19 mouse cellular contexts compared by ENCODE assay signal in the genomic region with DNA sequence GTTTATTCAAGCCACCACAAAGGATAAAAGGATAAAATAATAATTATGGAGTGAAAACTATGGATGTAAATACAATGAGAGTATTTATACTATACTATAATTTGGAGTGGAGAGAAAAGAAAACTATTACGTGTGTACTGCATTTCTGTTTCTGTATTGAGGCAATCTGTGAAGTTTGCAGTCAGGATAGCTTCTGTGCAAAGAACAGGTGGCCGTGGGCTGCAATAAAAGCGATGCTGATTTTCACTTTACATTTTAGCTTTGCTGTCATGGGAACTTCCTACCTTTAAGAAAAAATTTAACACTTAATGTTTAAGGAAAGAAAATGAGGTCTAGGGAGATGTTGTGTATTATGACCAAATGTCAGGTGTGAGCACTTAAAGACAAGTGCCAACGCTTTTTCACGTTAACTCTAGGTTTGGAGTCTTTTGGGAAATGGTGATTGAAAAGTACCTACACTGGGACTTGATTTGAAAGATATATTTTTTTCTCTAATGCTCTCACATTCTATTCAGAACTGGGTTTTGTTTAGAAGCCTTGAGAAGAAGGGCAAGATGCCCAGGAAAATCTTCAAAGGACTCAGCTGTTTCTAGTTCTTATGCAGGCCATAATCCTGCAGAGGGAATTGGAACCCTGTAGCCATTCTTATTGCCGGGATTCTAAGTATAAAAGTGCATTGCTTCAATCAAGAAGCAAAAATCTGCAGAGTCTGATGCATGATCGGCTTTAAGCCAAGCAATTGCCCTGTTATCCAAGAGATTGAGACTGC. TPM values are rescaled to one million over a fixed set of nuclear protein-coding genes. Genes with fewer than 3 reads are reported as not detected.
A peak's percentile ranks its signal among the peaks of the same experiment; 100 is the strongest.
DNase-seq lines count a peak whose midpoint lies in the region; ATAC-seq lines count a peak whose summit lies in the region.
"Had no signal": no experiment of that assay in that cellular context is flagged by ENCODE, and none has a peak within 500 bp of the region (broad histone marks: within the 10 kb centered on the region; RNA-seq: fewer than 3 reads in every experiment).

No protein-coding gene starts in this region.

- peak; percentile 91 for ATAC-seq in frontal cortex, adult (ENCODE audit: low TSS enrichment)
- ATAC-seq: forebrain, embryonic 15.5 days; hindbrain, embryonic 16.5 days; intestine, embryonic 15.5 days had no signal

- intact Hi-C loops in left cerebral cortex, postnatal 25 days (cut with DNase I), result no loop called here

- DNase-seq in layer of hippocampus, adult 8-10 months (ENCODE audit: low spot score in 2 of 2), result peak; percentile 2 to 14
- DNase-seq in layer of hippocampus, postnatal 36 days, result no peak
- peak; percentile 11 to 62 for DNase-seq in left cerebral cortex, postnatal 25 days (ENCODE audit: low spot score in 2 of 2)
- peak; percentile 3 to 12 for DNase-seq in right cerebral cortex, postnatal 36 days (ENCODE audit: low spot score in 2 of 2)
- DNase-seq in cerebellum, postnatal 4 days (ENCODE audit: low spot score in 2 of 2), result no peak
- DNase-seq in cerebellum, postnatal 36 days, result no peak
- DNase-seq: adrenal gland, adult 2 months; B cell, adult 2 months; cerebellum, adult 2 months; gastrocnemius, postnatal 36 days; kidney, adult 8-10 months; kidney, postnatal 10 days; lung, postnatal 4 days; midbrain, embryonic 14.5 days; thymus, postnatal 14 days had no signal

RNA-seq across cellular contexts. Expression of a gene that starts 41.6 kb away (rescaled TPM):
- 100 to 1,000 TPM; 318 to 362 (median 345) TPM for total RNA-seq in layer of hippocampus, adult 8-10 months (2022)
- 100 to 1,000 TPM; 360 to 365 TPM for total RNA-seq in layer of hippocampus, postnatal 36 days (2021)
- total RNA-seq in left cerebral cortex, postnatal 25 days (2021), result 100 to 1,000 TPM; 403 to 410 TPM

Comparison
In these comparisons a context has a peak if more than half of its experiments do, and no peak if none do; other contexts are left out.
1. DNase-seq: peak in layer of hippocampus, adult 8-10 months (2 of 2), left cerebral cortex, postnatal 25 days (2 of 2) and right cerebral cortex, postnatal 36 days (2 of 2); none in layer of hippocampus, postnatal 36 days (0 of 2), cerebellum, postnatal 4 days (0 of 2) and cerebellum, postnatal 36 days (0 of 2).